Mouse (Mus musculus): ENCODE data around the gene Hspb9.

DNA sequence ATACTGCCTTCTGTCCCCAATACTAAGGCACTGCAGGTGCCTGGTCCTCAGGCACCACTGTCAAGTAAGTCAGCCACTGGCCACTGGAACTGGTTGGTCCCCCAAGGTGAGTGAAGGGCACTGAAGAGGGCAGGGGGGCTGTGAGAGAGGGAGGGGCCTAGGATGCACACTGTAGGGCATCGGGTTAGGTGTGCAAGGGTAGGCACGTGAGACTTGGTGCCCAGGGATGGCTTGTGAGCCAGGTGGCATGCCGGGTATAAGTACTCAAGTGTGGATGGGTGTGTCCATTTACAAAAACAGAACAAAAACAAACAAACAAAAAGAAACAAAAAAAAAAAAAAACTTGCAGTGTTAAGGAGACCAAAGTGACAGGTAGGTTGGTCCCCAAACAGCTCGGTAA lies 25.2 kb upstream of the Hspb9 start:
- TF ChIP-seq GATA1 (IDR thresholded peaks at IDR 0.05; ENCODE audit: borderline replicate concordance, low read length), result no peak
- TF ChIP-seq FLI1 (IDR thresholded peaks at IDR 0.05; ENCODE audit: low read length), result no peak

All from megakaryocyte, embryonic 14.5 days (primary cell).